Mouse (Mus musculus): ENCODE measurements around the gene Fkrp.

- TF ChIP-seq CTCF (IDR thresholded peaks at IDR 0.05; ENCODE audit: borderline replicate concordance, extremely low read depth, insufficient read depth, insufficient read length) (no peak), POLR2A (IDR thresholded peaks at IDR 0.05; ENCODE audit: borderline replicate concordance, extremely low read depth, insufficient read depth, insufficient read length, poor library complexity, severe bottlenecking) (no peak)
These were observed 29.3 kb upstream of the Fkrp start for GRCm38 (mm10) chr7:16845820-16846167.

Measured in brain, embryonic 14.5 days (tissue).